Mouse (Mus musculus): ENCODE results near the gene Gna13. TPM values are rescaled to one million over a fixed set of nuclear protein-coding genes. Genes with fewer than 3 reads are reported as not detected.
A peak's percentile ranks its signal among the peaks of the same experiment; 100 is the strongest.

Gene Gna13
- total and polyA plus RNA-seq, 3 experiments: 51.0 to 102 (median 56.6) TPM

GRCm38 (mm10) chr11:109419461-109419860 lies 56.8 kb downstream of the Gna13 start:
- Histone ChIP-seq H3K79me2 (ENCODE audit: control insufficient read depth, insufficient read depth, low read length, poor library complexity) (no peaks in the 10 kb centered on the region; the same call in 1 of the 2 replicates), H3K36me3 (ENCODE audit: control insufficient read depth in 1 of 2, insufficient read depth in 2 of 2, low read length in 2 of 2) (peaks cover 0 to 5% of the 10 kb centered on the region in 2 experiments; a peak in 1 of 4 replicates), H3K27ac (ENCODE audit: control insufficient read depth, low read depth, low read length) (no peak overlapping the region; the same call in 1 of the 2 replicates), H3K4me1 (ENCODE audit: control insufficient read depth in 1 of 2, insufficient read depth in 2 of 2, low read length in 2 of 2) (peaks cover 8 to 9% of the 10 kb centered on the region in 2 experiments; a peak in 3 of 4 replicates), H3K9me3 (replicated peaks; ENCODE audit: insufficient read depth, low read length) (no peaks in the 10 kb centered on the region), H3K9ac (ENCODE audit: control insufficient read depth, low read depth, low read length, poor library complexity, severe bottlenecking) (peak overlapping the region; percentile 75), H3K27me3 (ENCODE audit: control insufficient read depth in 1 of 2, insufficient read depth in 2 of 2, low read length in 2 of 2) (no peaks in the 10 kb centered on the region), H3K4me3 (ENCODE audit: control insufficient read depth in 1 of 2, insufficient read depth in 1 of 2, low read depth in 2 of 2, low read length in 2 of 2) (peak overlapping the region; percentile 76 to 77)
- TF ChIP-seq CTCF (IDR thresholded peaks at IDR 0.05 in 2 of 3, conservative IDR thresholded peaks at IDR 0.05 in 1 of 3; ENCODE audit: control insufficient read depth in 1 of 3, insufficient read depth in 1 of 3, low read depth in 2 of 3, low read length in 3 of 3, poor library complexity in 1 of 3, severe bottlenecking in 1 of 3): no peak
- no peak for TF ChIP-seq TBP (IDR thresholded peaks at IDR 0.05; ENCODE audit: low read depth, low read length)
- no peak for TF ChIP-seq ZC3H11A (IDR thresholded peaks at IDR 0.05; ENCODE audit: low read depth, low read length)
- no peak for TF ChIP-seq POLR2AphosphoS5 (IDR thresholded peaks at IDR 0.05; ENCODE audit: borderline replicate concordance, low read depth, low read length)
- no peak for TF ChIP-seq MXI1 (IDR thresholded peaks at IDR 0.05; ENCODE audit: low read depth, low read length)
- TF ChIP-seq GABPA (IDR thresholded peaks at IDR 0.05; ENCODE audit: low read depth, low read length): no peak
- no peak for TF ChIP-seq ZNF384 (IDR thresholded peaks at IDR 0.05; ENCODE audit: low read depth, low read length)
- no peak for TF ChIP-seq POLR2AphosphoS2 (IDR thresholded peaks at IDR 0.05; ENCODE audit: low read length)
- DNase-seq (ENCODE audit: low read depth, low spot score): no peak

- no peaks in the 10 kb centered on the region for H3K9me3 ChIP-seq (replicated peaks; ENCODE audit: insufficient read depth, low read length)
- H3K4me1 ChIP-seq (ENCODE audit: control insufficient read depth in 1 of 2, insufficient read depth in 2 of 2, low read length in 2 of 2): peaks cover 8 to 12% of the 10 kb centered on the region in 2 experiments; a peak in 3 of 4 replicates
- peak overlapping the region; percentile 76 to 77 for H3K4me3 ChIP-seq (ENCODE audit: control insufficient read depth in 1 of 2, insufficient read depth in 1 of 2, low read depth in 2 of 2, low read length in 2 of 2)
- peak overlapping the region; percentile 55 for H3K27ac ChIP-seq (ENCODE audit: control insufficient read depth, low read depth, low read length)
- peak overlapping the region; percentile 75 for H3K9ac ChIP-seq (ENCODE audit: control insufficient read depth, low read depth, low read length, poor library complexity, severe bottlenecking)
- peaks cover 0 to 5% of the 10 kb centered on the region in 2 experiments; a peak in 1 of 4 replicates for H3K36me3 ChIP-seq (ENCODE audit: control insufficient read depth in 1 of 2, insufficient read depth in 2 of 2, low read length in 2 of 2)
- no peaks in the 10 kb centered on the region; the same call in 1 of the 2 replicates for H3K79me2 ChIP-seq (ENCODE audit: control insufficient read depth, insufficient read depth, low read length, poor library complexity)
- no peaks in the 10 kb centered on the region for H3K27me3 ChIP-seq (ENCODE audit: control insufficient read depth in 1 of 2, insufficient read depth in 2 of 2, low read length in 2 of 2)
- peak; percentile 94 for DNase-seq (ENCODE audit: low read depth, low spot score)
- TF ChIP-seq JUND (IDR thresholded peaks at IDR 0.05; ENCODE audit: low read depth, low read length) (no peak), TBP (IDR thresholded peaks at IDR 0.05; ENCODE audit: low read depth, low read length) (no peak; the same call in none of the 2 replicates), SIN3A (IDR thresholded peaks at IDR 0.05; ENCODE audit: low read length) (peak; percentile 61), CHD2 (IDR thresholded peaks at IDR 0.05; ENCODE audit: low read length) (no peak), USF2 (IDR thresholded peaks at IDR 0.05; ENCODE audit: borderline replicate concordance in 1 of 2, insufficient read depth in 1 of 2, low read depth in 1 of 2, low read length in 2 of 2) (no peak), MXI1 (IDR thresholded peaks at IDR 0.05; ENCODE audit: low read depth, low read length) (peak; percentile 81), MYC (IDR thresholded peaks at IDR 0.05; ENCODE audit: low read depth, low read length) (peak; percentile 89), CHD1 (IDR thresholded peaks at IDR 0.05; ENCODE audit: low read depth, low read length) (no peak), ZNF384 (IDR thresholded peaks at IDR 0.05; ENCODE audit: low read depth, low read length) (peak; percentile 6; the same call in 1 of the 2 replicates), MEF2A (IDR thresholded peaks at IDR 0.05; ENCODE audit: extremely low read depth, insufficient replicate concordance, low read depth, low read length, poor library complexity, severe bottlenecking) (no peak), POLR2AphosphoS2 (IDR thresholded peaks at IDR 0.05; ENCODE audit: low read length) (no peak), HCFC1 (IDR thresholded peaks at IDR 0.05; ENCODE audit: low read depth, low read length) (peak; percentile 62), POLR2AphosphoS5 (IDR thresholded peaks at IDR 0.05; ENCODE audit: borderline replicate concordance, low read depth, low read length) (no peak), RCOR1 (IDR thresholded peaks at IDR 0.05; ENCODE audit: low read depth, low read length) (no peak; the same call in 1 of the 2 replicates), TAL1 (IDR thresholded peaks at IDR 0.05; ENCODE audit: low read length) (no peak), MAFK (IDR thresholded peaks at IDR 0.05; ENCODE audit: borderline replicate concordance, low read depth, low read length) (no peak), RAD21 (IDR thresholded peaks at IDR 0.05; ENCODE audit: low read depth, low read length) (peak; percentile 29), MAX (IDR thresholded peaks at IDR 0.05; ENCODE audit: low read length) (peak; percentile 96), ETS1 (IDR thresholded peaks at IDR 0.05; ENCODE audit: low read depth, low read length) (peak; percentile 55; the same call in 1 of the 2 replicates), ZMIZ1 (IDR thresholded peaks at IDR 0.05; ENCODE audit: low read depth, low read length) (0 out of 2 replicates have a peak, but pooled peaks have one; percentile 41), GATA1 (IDR thresholded peaks at IDR 0.05; ENCODE audit: low read depth, low read length) (no peak), E2F4 (IDR thresholded peaks at IDR 0.05; ENCODE audit: borderline replicate concordance, low read depth, low read length) (no peak), SMC3 (IDR thresholded peaks at IDR 0.05; ENCODE audit: low read depth, low read length) (peak; percentile 45), EP300 (IDR thresholded peaks at IDR 0.05; ENCODE audit: low read depth in 1 of 2, low read length in 2 of 2) (peak in 1 of 2 experiments; percentile 34; a peak in 2 of 4 replicates), MAZ (IDR thresholded peaks at IDR 0.05; ENCODE audit: low read depth, low read length) (peak; percentile 56), POLR2A (IDR thresholded peaks at IDR 0.05; ENCODE audit: control insufficient read depth in 1 of 2, insufficient read depth in 1 of 2, low read depth in 1 of 2, low read length in 2 of 2, poor library complexity in 1 of 2) (peak; percentile 72 to 77; a peak in 3 of 4 replicates), NELFE (IDR thresholded peaks at IDR 0.05; ENCODE audit: low read depth, low read length) (peak; percentile 65)
These were observed 57.4 kb downstream of the Gna13 start for GRCm38 (mm10) chr11:109419961-109420566.

All from MEL (cell line).